Mouse (Mus musculus): ENCODE data around the gene Adamtsl2. TPM values are rescaled to one million over a fixed set of nuclear protein-coding genes. Genes with fewer than 3 reads are reported as not detected.

Adamtsl2 gene
- 1 to 10 TPM; 4.4 to 6.6 (median 5.1) TPM for total RNA-seq (2022)

DNA sequence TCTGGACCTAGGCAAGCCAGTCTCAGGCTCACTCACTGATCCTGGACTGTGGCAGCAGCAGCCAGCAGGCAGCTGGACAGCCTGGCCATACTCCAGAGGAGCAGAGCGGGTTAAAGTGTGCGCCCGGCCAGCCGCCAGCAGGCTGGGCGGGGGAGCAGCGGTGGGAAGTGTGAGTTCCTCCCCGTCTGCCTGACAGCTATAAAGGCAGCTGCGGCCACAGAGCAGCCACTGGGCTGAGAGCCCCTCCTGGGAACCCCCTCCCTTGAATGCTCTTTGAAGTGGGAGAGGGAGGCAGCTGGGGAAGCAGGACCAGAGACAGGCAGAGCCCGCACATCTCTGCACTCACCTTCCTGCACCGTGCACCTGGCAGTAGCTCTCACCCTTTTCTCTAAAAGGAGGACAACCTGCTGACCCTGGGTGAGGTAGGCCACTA, at the start of gene Adamtsl2:
Gene Adamtsl2 (plus strand): TSS at position 228 of the 433 bp plus-strand sequence.
- peak; percentile 88 for DNase-seq (ENCODE audit: low spot score)

DNA sequence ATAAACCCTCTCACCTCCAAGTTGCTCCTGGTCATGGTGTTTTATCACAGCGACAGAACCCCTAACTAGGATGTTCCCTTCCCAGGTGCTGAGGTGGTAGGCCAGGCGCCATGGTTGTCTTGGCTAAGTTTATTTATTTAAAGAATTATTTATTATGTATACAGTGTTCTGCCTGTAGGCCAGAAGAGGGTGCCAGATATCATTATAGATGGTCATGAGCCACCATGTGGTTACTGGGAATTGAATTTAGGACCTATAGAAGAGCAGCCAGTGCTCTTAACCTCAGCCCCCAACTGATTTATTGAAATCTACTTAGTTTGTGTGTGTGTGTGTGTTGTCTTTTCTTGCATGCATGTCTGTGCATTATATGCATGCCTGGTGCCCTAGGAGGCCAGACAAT, 46.8 kb upstream of the Adamtsl2 start:
- DNase-seq (ENCODE audit: low spot score), result no peak

DNA sequence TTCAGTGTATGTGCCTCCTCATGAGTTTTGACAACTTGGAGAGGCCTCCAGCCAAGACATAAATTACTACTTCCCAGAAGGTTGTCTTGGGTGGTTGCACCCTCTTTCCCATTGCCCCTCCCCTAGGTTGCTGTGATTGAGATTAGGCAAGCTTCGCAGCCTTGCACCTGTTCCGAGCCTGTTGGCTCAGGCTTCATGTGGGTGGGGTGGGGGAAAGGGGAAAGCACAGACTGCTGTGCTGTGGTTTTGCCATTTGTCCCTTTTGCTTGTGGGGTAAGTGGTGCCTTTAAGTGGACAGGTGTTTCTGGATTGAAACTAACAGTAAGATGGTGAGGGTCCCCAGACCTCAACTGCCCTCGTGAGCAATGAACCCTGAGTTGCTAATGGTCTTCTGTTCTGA, 43.2 kb upstream of the Adamtsl2 start:
- no peak for DNase-seq (ENCODE audit: low spot score)

DNA sequence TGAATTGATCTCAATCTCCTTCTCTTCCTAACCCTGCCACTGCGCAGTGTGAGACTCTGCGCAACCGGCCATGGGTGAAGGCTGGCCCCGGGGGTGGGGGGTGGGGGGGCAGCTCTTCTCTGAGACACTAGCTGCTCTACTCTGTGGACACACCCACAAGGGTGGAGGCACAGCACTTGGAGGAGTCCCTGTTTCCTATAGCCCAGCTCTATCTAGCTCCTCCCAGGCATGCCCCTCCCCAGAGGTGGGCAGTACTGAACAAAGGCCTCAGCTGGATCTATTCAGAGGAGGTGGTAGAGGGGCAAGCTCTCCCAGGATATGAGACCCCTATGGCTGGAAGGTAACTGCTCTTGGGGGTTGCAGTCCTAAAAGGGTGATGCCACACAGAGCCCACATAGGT, 42.2 kb upstream of the Adamtsl2 start:
- DNase-seq (ENCODE audit: low spot score), result no peak

DNA sequence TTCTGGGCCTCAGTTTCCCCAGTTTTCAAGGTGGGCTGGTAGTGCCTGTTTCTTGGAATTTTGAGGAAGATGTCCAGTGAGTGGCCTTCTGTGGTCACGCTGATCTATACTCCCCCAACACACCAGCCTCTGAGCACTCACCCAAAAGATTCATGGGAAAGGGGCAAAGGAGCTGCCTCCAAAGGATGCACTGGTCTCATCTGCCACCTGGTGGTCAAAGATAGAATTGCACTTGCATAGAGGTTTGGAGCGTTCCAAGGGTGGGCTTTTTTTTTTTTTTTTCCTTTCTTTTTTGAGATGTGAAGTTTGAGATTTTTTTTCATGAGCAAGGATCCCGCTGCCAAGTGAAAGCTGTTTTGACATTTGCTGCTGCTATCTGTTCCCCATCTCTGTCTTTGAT, 40.6 kb upstream of the Adamtsl2 start:
- peak; percentile 71 for DNase-seq (ENCODE audit: low spot score)

DNA sequence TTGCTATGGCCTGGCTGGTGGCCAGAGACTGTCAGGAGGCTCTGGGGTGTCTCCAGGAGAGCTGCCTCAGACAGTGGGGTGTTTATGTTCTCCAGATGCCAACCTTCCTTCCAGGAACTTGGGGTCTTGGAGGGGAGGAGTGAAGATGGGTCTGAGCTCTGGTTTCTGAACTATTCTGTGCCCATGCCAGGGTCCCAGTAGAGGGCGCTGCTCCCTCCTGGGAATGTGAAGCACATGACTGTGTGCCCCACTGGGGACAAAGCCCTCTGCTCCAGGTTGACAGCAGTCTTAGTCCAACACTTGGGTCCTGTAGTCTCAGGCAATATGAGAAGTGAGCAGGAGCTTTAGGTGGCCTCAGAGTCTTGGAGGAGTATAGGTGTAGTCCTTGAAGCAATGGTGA, 39.9 kb upstream of the Adamtsl2 start:
- DNase-seq (ENCODE audit: low spot score), result no peak

DNA sequence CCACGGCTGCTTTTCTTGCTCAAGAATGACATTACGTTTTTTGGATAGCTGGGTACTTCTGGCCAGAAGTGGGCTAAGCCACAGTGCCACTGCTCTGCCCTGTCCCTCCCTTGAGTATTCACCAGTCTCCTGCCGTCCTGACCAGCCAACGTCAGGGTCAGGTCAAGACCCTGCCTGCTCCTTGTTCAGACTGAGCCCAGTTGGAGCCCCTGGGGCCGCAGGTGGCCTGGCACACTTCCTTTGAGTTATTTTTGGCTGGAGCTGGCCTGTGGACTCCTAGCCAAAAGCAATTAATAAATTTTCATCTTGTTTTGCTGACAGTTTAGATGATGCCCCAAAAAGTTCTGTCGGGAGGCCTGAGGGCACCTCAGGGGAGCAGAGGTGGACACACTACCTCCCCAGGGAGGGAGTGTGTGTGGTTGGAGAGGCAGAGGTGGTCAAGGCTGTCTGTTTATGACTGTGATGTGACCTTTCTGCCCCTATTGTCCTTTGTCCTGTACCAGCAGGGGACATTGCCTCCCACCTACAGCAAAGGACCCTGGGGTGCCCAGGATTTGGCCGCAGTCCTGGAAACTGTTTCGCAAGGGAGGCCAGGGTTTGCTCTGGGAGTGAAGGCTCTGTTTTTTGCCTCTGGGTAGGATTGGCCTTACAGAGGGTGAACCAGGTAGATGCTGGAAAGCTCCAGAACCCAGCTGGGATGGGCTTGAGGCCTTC, 36.9 kb upstream of the Adamtsl2 start:
- no peak for DNase-seq (ENCODE audit: low spot score)

DNA sequence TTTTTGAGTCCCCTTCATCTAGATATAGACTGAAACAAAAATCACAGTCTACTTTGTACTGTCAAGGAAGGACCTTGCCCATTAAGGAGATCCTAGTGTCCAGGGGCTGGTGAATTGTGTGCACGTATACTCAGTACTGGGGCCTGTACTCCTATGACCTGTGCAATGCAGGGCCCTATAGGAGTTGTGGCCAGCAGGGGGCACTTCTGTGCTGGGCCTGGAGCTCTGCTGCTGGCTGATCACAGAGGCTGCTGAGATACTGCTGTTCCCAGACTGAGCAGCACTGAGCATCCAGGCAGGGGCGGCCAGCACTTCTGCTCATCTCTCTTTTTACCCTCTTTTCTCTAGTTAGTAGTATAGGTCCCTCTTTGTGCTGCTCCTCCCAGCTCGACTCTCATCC, 35.7 kb upstream of the Adamtsl2 start:
- DNase-seq (ENCODE audit: low spot score), result peak; percentile 76

DNA sequence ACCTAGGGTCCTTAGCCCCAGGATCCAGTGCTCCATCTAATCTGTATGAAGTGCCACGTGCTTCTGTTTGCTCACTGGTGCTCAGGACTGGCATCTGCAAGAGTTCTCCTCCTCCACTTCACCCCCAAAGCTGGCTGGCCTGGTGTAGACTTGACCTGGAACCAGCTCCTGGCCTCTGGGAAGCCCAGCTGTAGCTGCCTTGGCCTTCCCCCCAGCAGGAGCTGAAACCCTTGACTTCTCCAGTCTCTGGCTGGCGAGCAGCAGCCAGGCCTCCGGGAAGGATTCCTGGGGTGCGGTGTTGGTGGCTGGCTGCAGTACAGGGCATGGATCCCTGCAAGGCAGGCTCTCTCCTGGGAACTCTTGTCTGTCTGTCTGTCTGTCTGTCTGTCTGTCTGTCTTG, 35.0 kb upstream of the Adamtsl2 start:
- DNase-seq (ENCODE audit: low spot score), result no peak

DNA sequence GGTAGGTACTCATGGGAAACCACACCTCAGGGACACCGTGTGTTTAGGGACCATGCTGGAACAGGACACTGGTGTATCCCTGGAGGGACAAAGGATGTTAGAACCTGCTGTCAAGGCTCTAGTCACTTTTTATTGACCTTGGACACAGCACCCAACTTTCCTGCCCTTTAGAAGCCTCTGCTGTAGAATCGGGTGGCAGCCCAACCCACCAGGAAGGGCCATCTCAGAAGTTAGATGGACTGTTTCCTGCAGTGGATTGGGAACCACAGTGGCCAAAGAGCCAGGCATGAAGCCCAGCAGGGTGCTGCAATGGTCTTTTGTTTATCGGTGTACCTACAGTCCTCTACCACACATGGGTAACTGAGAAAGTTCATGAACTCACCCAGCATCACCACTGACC, 34.5 kb upstream of the Adamtsl2 start:
- DNase-seq (ENCODE audit: low spot score), result no peak

DNA sequence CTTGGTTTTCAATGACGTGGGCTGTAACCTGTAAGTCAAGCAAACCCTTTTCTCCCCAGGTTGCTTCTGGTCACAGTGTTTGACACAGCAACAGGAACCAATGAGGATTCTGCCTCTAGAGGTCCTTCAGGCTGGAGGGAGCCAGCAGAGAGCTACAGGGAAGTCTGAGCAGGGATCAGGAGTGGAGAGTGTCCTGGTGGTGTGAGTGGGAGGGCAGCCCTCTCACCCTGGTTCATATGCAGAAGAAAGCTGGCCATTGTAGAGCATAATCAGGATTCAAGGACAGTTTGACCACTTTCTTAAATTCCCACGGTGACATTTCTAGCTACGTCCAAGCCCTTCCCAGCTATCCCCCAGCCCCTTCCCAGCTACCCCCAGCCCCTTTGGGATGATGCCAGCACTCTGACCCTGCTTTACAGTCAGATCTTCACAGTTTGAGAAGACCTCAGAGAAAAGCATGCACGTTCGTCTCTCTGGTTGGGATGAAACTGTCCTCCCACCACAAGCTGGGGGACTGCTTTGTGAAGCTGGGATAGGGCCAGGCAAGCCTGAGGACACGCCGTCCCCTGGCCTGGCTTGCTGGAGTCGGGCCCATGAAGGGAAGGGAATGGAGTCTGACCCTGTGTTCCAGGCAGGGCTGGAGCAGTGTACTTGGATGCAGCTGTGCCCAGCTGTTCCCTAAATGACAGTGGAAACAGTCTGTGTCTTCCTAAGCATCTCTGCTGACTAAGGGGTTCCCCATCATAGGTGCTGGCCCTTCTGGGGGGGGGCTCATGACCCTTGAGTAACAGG, 33.0 kb upstream of the Adamtsl2 start:
- DNase-seq (ENCODE audit: low spot score), result peak; percentile 88

DNA sequence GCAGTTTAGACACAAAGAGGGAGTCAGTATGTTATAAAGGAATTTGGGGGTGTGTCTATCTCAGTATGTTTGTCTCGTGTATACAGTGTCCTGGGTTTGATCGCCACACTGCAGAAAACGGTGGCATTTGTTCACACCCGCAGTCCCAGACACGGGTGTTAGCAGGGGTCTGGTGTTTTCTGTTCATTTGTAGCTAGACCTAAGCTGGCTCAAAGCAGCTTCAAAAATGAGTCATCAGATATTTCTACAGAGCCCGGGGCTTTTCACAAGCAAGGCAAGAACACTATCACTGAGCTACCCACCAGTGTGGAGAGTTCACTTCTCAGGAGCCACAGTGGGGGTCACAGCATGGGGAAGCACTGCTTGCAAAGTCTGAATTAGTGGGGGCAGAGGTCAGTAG, 29.8 kb upstream of the Adamtsl2 start:
- no peak for DNase-seq (ENCODE audit: low spot score)

DNA sequence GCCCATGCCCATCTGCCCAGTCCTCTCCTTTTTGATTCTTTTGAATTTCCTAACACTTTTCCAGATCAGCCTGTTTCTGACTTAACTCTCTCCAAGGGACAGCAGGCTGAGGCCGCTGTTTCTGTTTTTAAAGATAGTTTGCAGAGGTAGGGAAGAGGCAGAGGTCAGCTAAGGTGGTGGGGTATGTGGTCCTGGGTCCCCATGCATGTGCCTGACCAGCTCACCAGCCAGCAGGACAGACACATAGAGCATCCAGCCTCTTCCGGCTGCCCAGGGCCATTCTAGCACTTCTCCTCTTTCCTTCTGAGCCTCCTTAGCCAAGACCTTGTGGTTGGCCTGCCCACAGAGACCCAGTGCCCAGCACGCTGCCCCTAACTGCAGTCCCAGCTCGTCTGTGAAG, 20.9 kb upstream of the Adamtsl2 start:
- DNase-seq (ENCODE audit: low spot score), result no peak

DNA sequence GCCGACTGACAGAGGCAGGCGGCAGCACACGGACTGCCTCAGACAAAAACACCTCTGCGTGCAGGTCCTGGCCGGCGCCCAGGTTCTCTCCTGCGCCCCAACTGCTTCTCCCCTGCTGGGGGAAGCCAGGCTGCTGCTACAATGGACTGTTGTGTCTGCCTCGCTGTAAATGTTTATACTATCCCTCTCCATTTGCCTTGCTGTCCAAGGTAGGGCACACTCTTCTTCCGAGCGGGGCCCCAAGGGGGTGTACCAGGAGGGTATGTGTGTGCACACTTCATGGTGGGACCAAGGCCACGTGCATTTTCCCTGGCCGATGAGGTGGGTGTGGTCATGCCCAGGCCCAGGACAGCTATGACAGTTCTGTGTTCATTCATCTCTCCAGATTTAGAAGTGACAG, 20.4 kb upstream of the Adamtsl2 start:
- DNase-seq (ENCODE audit: low spot score), result no peak

DNA sequence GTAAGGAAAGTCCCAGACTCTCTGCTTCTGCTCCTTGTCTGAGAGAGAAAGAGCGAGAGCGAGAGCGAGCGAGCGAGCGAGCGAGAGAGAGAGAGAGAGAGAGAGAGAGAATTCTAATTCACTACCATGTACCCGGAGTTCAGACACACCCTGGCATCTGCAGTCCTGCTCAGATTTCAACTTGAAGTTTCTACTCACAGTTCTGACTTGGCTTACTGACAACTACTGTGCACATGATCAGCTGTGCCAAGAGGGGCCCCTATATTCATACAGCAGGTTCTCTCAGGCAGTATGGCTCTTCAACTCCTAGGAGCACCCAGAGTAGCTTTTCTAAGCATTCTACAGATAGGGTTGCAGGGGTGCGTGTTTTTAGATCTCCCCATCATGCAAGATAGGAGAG, 20.0 kb upstream of the Adamtsl2 start:
- no peak for DNase-seq (ENCODE audit: low spot score)

DNA sequence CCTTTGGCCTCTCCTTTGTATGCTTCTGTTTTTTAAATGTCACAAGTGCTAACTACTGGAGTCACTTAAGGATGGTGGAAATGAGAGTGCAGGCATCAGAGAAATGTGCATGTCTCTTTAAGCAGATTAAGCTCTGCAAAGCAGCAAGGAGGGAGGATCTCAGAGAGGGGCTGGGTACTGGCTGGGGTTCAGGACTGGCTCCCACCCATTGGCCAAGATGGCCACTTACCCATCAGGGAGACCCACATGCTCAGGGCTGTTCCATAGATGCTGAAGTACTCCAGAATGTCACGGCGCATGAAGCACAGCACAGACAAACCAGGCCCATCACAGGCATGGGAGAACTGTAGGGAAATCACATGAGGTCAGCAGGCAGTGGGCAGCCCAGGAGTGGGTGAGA, 12.1 kb upstream of the Adamtsl2 start:
- DNase-seq (ENCODE audit: low spot score), result no peak

DNA sequence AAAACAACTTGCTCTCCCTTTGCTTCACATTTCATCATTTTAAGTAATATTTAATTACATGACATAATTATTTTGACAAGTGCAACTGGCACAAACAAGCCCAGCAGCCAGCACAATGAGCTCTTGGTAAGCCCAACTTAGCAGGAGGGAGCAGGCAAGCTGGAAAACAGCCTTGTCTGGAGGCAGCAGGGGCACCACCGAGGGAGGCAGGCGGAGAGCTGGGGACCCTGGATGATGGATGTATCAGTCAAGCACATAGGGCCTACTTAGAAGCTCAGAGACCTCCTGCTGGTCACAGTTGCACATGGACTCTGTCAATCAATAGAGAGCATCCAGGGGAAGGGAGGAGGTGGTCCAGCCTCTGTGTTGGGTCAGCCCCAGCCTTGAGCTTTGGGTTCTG, 11.2 kb upstream of the Adamtsl2 start:
- no peak for DNase-seq (ENCODE audit: low spot score)

DNA sequence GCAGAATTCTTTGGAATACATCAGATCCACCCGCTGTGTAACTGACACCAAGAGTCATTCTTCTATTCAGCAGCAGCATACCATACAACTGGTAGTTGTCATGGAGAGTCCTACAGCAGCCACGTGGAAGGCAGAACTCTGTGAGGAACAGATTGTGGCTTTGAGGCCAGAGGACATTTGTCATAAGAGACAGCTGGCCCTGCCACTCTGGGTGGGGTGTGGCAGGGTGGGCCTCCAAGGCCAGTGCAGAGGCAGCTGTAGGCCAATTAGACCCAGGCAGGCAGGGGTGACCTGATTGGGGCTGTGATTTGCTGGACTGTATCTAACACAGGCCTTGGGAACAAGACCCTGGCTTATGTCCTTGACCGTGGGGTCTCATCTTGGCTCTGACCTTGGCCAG, 9.5 kb upstream of the Adamtsl2 start:
- no peak for DNase-seq (ENCODE audit: low spot score)

DNA sequence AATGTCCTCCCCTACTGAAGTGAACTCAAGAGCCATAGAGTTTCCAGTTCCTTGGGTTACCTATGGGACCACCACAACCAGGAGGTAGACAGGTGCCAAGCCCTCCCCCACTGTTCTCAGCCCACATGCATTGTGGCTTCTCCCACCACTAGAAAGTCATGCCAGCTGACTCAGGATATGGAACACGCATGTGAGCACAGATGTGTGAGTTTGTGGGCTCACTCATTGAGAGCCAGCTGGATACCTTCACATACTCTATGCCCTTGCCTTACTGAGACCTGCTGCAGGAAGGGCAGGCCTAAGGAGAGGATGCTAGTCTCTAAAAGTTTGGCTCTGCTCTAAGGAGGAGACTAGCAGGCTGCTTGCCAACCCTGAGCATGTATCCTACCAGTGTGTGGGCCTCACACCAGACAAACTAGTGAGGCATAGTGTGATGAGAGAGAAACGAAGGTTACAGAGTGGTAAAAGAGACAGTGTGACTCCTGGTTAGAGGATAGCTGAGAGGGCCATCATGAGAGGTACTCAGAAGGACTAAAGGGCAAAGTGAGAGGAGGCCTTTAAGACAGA, 8.8 kb upstream of the Adamtsl2 start:
- DNase-seq (ENCODE audit: low spot score), result no peak

DNA sequence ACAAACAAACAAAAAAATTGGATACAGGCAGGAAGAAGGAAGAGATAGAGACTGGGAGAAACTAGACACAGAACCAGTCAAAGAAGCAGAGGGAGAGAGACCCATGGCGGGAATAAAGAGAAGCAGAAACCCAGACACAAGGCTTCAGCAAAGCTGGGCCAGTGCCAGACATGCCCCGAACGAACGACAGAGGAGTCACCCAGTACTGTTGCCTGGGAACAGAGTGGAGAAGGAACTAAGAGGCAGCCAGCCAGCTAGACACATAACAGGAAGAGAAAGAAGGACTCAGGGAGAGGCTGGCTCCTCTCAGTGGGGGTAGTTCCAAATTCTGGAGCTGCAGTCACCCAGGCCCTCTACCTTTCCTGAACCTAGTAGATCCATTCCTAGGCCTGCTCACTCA, 8.0 kb upstream of the Adamtsl2 start:
- peak; percentile 74 for DNase-seq (ENCODE audit: low spot score)

DNA sequence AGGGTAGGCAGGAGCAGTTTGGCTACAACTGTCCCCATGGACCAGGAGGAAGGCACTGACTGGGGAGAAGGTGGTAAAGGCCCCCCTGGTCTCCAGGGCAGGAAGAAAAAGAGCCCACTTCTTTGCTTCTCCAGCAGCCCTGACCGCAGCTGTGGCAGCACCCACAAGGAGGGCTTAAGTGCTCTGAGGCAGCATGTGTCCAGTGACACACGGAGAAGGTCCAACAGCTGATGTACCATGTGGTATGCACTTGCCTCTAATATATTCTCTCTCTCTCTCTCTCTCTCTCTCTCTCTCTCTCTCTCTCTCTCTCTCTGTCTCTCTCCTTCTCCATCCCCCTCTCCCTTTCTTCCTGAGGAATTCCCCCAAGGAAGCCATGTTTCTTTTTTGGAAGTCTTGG, 7.2 kb upstream of the Adamtsl2 start, which contains the start of gene Mymk:
Gene Mymk (minus strand): TSS at position 202 of the 400 bp plus-strand sequence.
- no peak for DNase-seq (ENCODE audit: low spot score)

DNA sequence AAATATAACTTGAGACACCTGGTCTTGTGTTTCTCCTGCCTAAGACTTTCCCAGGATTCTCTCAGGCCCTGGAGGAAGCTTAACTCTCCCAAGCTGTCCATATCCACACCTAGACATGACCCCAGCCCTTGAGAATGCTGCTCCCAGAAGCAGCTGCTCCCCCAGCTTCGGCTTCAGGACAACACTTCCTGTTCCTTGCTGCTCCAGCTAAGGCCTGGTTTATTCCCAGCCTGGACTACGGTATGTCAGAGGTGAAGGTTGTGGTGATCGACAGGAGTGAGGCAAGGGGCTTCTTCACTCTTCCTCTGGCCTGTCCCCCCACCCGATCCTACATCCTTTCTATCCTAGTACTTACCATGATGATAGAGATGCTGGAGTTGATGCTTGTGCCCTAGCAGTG, 5.8 kb upstream of the Adamtsl2 start:
- DNase-seq (ENCODE audit: low spot score), result no peak

DNA sequence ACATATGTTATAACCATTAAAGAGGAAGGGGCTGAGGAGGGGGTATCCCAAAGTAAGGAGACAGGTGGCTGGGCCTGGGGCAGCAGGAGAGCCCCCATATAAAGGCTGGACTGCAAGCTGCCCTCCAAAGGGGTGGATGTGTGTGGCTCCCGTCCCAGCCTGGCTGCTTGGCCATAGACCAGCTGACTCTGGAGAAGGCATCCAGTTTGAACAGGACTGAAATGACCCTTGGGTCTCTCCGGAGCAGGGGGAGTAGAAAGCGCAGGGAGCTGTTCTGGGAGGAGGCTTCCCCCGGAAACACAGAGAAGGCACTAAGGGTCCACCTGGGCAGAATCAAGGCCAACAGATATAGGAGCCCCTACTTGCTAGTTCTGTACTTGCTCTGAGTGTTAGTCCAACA, 4.4 kb upstream of the Adamtsl2 start:
- no peak for DNase-seq (ENCODE audit: low spot score)
